In genomic region chr2:146365368-146365983, GRCm38 (mm10) we compare ENCODE assay signal across 19 mouse cellular contexts.
DNase-seq lines count a peak whose midpoint lies in the region; ATAC-seq and TF ChIP-seq lines count a peak whose summit lies in the region.
"Had no signal": no experiment of that assay in that cellular context is flagged by ENCODE, and none has a peak within 500 bp of the region (broad histone marks: within the 10 kb centered on the region; RNA-seq: fewer than 3 reads in every experiment).

No protein-coding gene starts in this region.

- H3K9me3 ChIP-seq in forebrain, embryonic 14.5 days (replicated peaks; ENCODE audit: control insufficient read depth, low read length) = no peaks in the 10 kb centered on the region
- no peaks in the 10 kb centered on the region for H3K9me3 ChIP-seq in forebrain, postnatal 0 days (ENCODE audit: low read length)
- no peaks in the 10 kb centered on the region for H3K9me3 ChIP-seq in lung, embryonic 14.5 days (ENCODE audit: low read depth, low read length)
- H3K9me3 ChIP-seq in stomach, embryonic 15.5 days = no peaks in the 10 kb centered on the region
- H3K9me3 ChIP-seq: heart, embryonic 10.5 days; hindbrain, embryonic 15.5 days; limb, embryonic 10.5 days; liver, embryonic 12.5 days; midbrain, embryonic 12.5 days had no signal

- H3K4me3 ChIP-seq in forebrain, embryonic 14.5 days (ENCODE audit: low read depth, low read length) = no peak overlapping the region
- no peak overlapping the region for H3K4me3 ChIP-seq in forebrain, postnatal 0 days (ENCODE audit: low read depth, low read length)
- no peak overlapping the region for H3K4me3 ChIP-seq in lung, embryonic 14.5 days (ENCODE audit: low read depth, low read length)
- no peak overlapping the region for H3K4me3 ChIP-seq in stomach, embryonic 15.5 days (replicated peaks)
- H3K4me3 ChIP-seq: heart, embryonic 10.5 days; hindbrain, embryonic 15.5 days; limb, embryonic 10.5 days; liver, embryonic 12.5 days; midbrain, embryonic 12.5 days; myocyte had no signal

- no peak overlapping the region for H3K4me2 ChIP-seq in forebrain, embryonic 14.5 days (ENCODE audit: low read length)
- no peak overlapping the region for H3K4me2 ChIP-seq in forebrain, postnatal 0 days (ENCODE audit: low read depth)
- H3K4me2 ChIP-seq in lung, embryonic 14.5 days = no peak overlapping the region
- H3K4me2 ChIP-seq in stomach, embryonic 15.5 days = no peak overlapping the region
- H3K4me2 ChIP-seq: hindbrain, embryonic 15.5 days; liver, embryonic 12.5 days; midbrain, embryonic 12.5 days had no signal

- H3K36me3 ChIP-seq in forebrain, embryonic 14.5 days (ENCODE audit: control insufficient read depth, insufficient read depth, low read length) = no peaks in the 10 kb centered on the region
- no peaks in the 10 kb centered on the region; the same call in 1 of the 2 replicates for H3K36me3 ChIP-seq in forebrain, postnatal 0 days (ENCODE audit: insufficient read depth)
- no peaks in the 10 kb centered on the region for H3K36me3 ChIP-seq in lung, embryonic 14.5 days (ENCODE audit: insufficient read depth)
- no peaks in the 10 kb centered on the region for H3K36me3 ChIP-seq in stomach, embryonic 15.5 days
- H3K36me3 ChIP-seq: heart, embryonic 10.5 days; hindbrain, embryonic 15.5 days; limb, embryonic 10.5 days; midbrain, embryonic 12.5 days had no signal

- DNase-seq in forebrain, embryonic 14.5 days (ENCODE audit: low spot score) = peak; percentile 19
- no peak for DNase-seq in forebrain, postnatal 0 days
- DNase-seq in lung, embryonic 14.5 days = peak; percentile 26
- no peak for DNase-seq in lung, postnatal 36 days
- DNase-seq in embryo, embryonic 11 days = peak; percentile 16
- no peak for DNase-seq in left cerebral cortex, postnatal 10 days (ENCODE audit: extremely low spot score in 1 of 2, low spot score in 2 of 2)
- DNase-seq: adrenal gland, adult 8-10 months; gastrocnemius, postnatal 25 days; heart, postnatal 14 days; kidney, postnatal 4 days; layer of hippocampus, postnatal 36 days; thymus, adult 18-20 months had no signal

- peak; percentile 40; the same call in 1 of the 2 replicates for ATAC-seq in forebrain, embryonic 14.5 days
- no peak for ATAC-seq in forebrain, postnatal 0 days
- ATAC-seq in lung, embryonic 14.5 days (ENCODE audit: insufficient read depth) = peak; percentile 68; the same call in 1 of the 2 replicates
- ATAC-seq in stomach, embryonic 15.5 days (ENCODE audit: insufficient read depth, low FRiP score, low read depth) = peak; percentile 83
- ATAC-seq: liver, embryonic 12.5 days had no signal

- no peak overlapping the region; the same call in 1 of the 2 replicates for H3K27ac ChIP-seq in forebrain, embryonic 14.5 days (ENCODE audit: low read depth, low read length)
- no peak overlapping the region for H3K27ac ChIP-seq in forebrain, postnatal 0 days (ENCODE audit: low read depth, low read length)
- no peak overlapping the region for H3K27ac ChIP-seq in lung, embryonic 14.5 days (ENCODE audit: low read depth)
- 0 out of 2 replicates have a peak overlapping the region, but pooled peaks have one; percentile 16 for H3K27ac ChIP-seq in stomach, embryonic 15.5 days
- H3K27ac ChIP-seq: heart, embryonic 10.5 days; hindbrain, embryonic 15.5 days; limb, embryonic 10.5 days; liver, embryonic 12.5 days; midbrain, embryonic 12.5 days had no signal

- H3K9ac ChIP-seq in forebrain, embryonic 14.5 days (ENCODE audit: low read length) = no peak overlapping the region
- H3K9ac ChIP-seq in forebrain, postnatal 0 days = no peak overlapping the region
- no peak overlapping the region for H3K9ac ChIP-seq in lung, embryonic 14.5 days
- H3K9ac ChIP-seq in stomach, embryonic 15.5 days = no peak overlapping the region
- H3K9ac ChIP-seq: hindbrain, embryonic 15.5 days; liver, embryonic 12.5 days; midbrain, embryonic 12.5 days had no signal

- no peak for TF ChIP-seq CTCF in forebrain, postnatal 0 days (IDR thresholded peaks at IDR 0.05; ENCODE audit: low read depth)
- TF ChIP-seq CTCF in lung, embryonic 14.5 days (IDR thresholded peaks at IDR 0.05; ENCODE audit: low read depth) = no peak

- H3K4me1 ChIP-seq in forebrain, embryonic 14.5 days (ENCODE audit: control insufficient read depth, insufficient read depth, low read length) = peaks cover 13% of the 10 kb centered on the region; the same call in 1 of the 2 replicates
- H3K4me1 ChIP-seq in forebrain, postnatal 0 days (ENCODE audit: insufficient read depth) = peaks cover 5% of the 10 kb centered on the region; the same call in 1 of the 2 replicates
- no peaks in the 10 kb centered on the region; the same call in none of the 2 replicates for H3K4me1 ChIP-seq in lung, embryonic 14.5 days (ENCODE audit: insufficient read depth)
- peaks cover 4% of the 10 kb centered on the region for H3K4me1 ChIP-seq in stomach, embryonic 15.5 days
- H3K4me1 ChIP-seq: liver, embryonic 12.5 days had no signal

- intact Hi-C loops in left cerebral cortex, postnatal 10 days (cut with DNase I) = no loop called here

- 73% methylated on average over 11 of the region's 11 CpGs for WGBS in forebrain, embryonic 14.5 days
- 61% methylated on average over 11 of the region's 11 CpGs for WGBS in forebrain, postnatal 0 days
- 23% methylated on average over 11 of the region's 11 CpGs for WGBS in lung, embryonic 14.5 days
- 19% methylated on average over 11 of the region's 11 CpGs for WGBS in stomach, embryonic 15.5 days

- H3K27me3 ChIP-seq in forebrain, embryonic 14.5 days (replicated peaks; ENCODE audit: control insufficient read depth, insufficient read depth, low read length) = no peaks in the 10 kb centered on the region
- no peaks in the 10 kb centered on the region for H3K27me3 ChIP-seq in forebrain, postnatal 0 days (ENCODE audit: insufficient read depth, low read length)
- no peaks in the 10 kb centered on the region for H3K27me3 ChIP-seq in lung, embryonic 14.5 days (ENCODE audit: insufficient read depth, low read length)
- no peaks in the 10 kb centered on the region for H3K27me3 ChIP-seq in stomach, embryonic 15.5 days (replicated peaks)
- H3K27me3 ChIP-seq: hindbrain, embryonic 15.5 days; liver, embryonic 12.5 days; midbrain, embryonic 12.5 days had no signal

Comparison
In these comparisons a context has a peak if more than half of its experiments do, and no peak if none do; other contexts are left out.
1. DNase-seq: peak in forebrain, embryonic 14.5 days (single experiment), lung, embryonic 14.5 days (single experiment) and embryo, embryonic 11 days (single experiment); none in forebrain, postnatal 0 days (single experiment), lung, postnatal 36 days (single experiment) and left cerebral cortex, postnatal 10 days (0 of 2).